Mouse (Mus musculus): ENCODE data around the gene Mastl.

- TF ChIP-seq CTCF (IDR thresholded peaks at IDR 0.05) = no peak
- TF ChIP-seq EP300 (IDR thresholded peaks at IDR 0.05) = peak; percentile 9; the same call in 1 of the 2 replicates
These were observed 821 bp upstream of the Mastl start for GRCm38 (mm10) chr2:23156608-23157081.

Measured in lung, postnatal 0 days (tissue).